Mouse (Mus musculus): Measurements from ENCODE around the gene Olfr365. TPM values are rescaled to one million over a fixed set of nuclear protein-coding genes. Genes with fewer than 3 reads are reported as not detected.

Gene Olfr365
- under 1 TPM; 0.02 to 0.05 TPM for polyA plus RNA-seq (2017; shearing (Covaris generic))

GRCm38 (mm10) chr2:37187898-37188297 lies at the start of gene Olfr365:
Gene Olfr365, plus strand, starts transcription at chr2:37188198.

GRCm38 (mm10) chr2:37139022-37139421 lies 49.0 kb upstream of the Olfr365 start, which contains the start of gene Olfr364-ps1:
Gene Olfr364-ps1, plus strand, starts transcription at chr2:37139322.

GRCm38 (mm10) chr2:37211274-37211673 lies 23.3 kb downstream of the Olfr365 start, which contains the start of gene Olfr366:
Gene Olfr366, plus strand, starts transcription at chr2:37211574.

Other genes with a start within 250 kb of the Olfr365 start
- not detected for gene Olfr357, start 194.4 kb upstream of the Olfr365 start, polyA plus RNA-seq (2017; shearing (Covaris generic))
- gene Olfr358, start 178.9 kb upstream of the Olfr365 start, polyA plus RNA-seq (2017; shearing (Covaris generic)) = under 1 TPM; 0.11 to 0.22 TPM
- not detected for gene Olfr360, start 122.5 kb upstream of the Olfr365 start, polyA plus RNA-seq (2017; shearing (Covaris generic))
- gene Olfr361, start 98.9 kb upstream of the Olfr365 start, polyA plus RNA-seq (2017; shearing (Covaris generic)) = under 1 TPM; 0.07 to 0.10 TPM
- gene Olfr362, start 70.3 kb upstream of the Olfr365 start, polyA plus RNA-seq (2017; shearing (Covaris generic)) = not detected
- not detected for gene Olfr364-ps1, start 48.9 kb upstream of the Olfr365 start, polyA plus RNA-seq (2017; shearing (Covaris generic))
- gene Olfr366, start 23.4 kb downstream of the Olfr365 start, polyA plus RNA-seq (2017; shearing (Covaris generic)) = not detected
- not detected for gene Olfr368, start 138.3 kb downstream of the Olfr365 start, polyA plus RNA-seq (2017; shearing (Covaris generic))
- 10 to 100 TPM; 24.8 to 32.0 TPM for gene Pdcl, start 171.1 kb downstream of the Olfr365 start, polyA plus RNA-seq (2017; shearing (Covaris generic))
- 10 to 100 TPM; 27.2 to 42.1 TPM for gene Rc3h2, start 234.7 kb downstream of the Olfr365 start, polyA plus RNA-seq (2017; shearing (Covaris generic))